Mouse (Mus musculus): Measurements from ENCODE around the gene Raf1.

DNA sequence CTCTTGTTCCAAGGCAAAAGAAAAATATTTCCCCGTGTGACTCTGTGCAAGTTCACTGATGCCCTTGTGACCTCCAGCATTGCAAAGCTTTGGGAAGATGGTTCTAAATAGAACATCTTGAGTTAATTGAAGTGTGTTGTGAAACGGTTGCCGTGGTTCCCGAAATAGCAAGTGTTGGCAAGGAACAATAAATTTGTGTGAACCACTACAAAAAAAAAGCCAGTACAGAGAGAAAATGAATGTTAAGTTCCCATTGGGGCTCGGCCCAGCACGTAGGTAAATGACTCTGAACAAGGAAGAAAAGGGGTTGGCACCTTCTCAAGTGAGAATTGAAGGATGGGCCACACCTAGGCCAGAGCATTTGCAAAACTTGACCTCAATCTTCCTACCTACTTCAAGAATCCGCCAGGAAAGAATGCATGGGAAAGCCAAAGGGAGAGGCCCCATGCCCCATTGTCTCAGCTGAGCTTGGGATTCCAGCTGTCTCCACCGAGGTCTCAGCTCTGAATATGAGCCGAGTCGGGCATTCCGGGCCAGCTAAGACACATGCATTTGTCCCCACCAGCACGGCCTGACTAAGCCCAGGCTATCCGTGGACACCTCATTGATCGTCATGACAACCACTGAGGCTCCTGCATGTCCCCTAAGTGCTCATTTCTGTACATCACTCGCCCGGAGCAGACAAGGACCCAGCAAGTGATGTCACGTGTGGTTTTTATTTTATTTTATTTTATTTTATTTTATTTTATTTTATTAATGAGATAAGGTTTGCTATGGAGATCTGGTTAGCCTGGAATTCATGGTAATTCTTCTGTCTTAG lies 21.5 kb upstream of the Raf1 start:
- TF ChIP-seq GATA1 (IDR thresholded peaks at IDR 0.05; ENCODE audit: low read length) (no peak), TAL1 (IDR thresholded peaks at IDR 0.05; ENCODE audit: low read length) (no peak)

All from erythroblast, embryonic 14.5 days (primary cell).